Mouse (Mus musculus): ENCODE measurements at regions not wholly inside any gene's neighbourhood (a gene's known extent, or its start where the extent isn't known, plus 50 kb on each side); places are given as distances from the start of the nearest gene placed in this dataset.

GRCm38 (mm10) chr1:77168316-77168715, 346.6 kb downstream of the Epha4 start:
- Histone ChIP-seq H3K4me3 (replicated peaks in 1 of 3; ENCODE audit: low read depth in 2 of 3, low read length in 2 of 3, poor library complexity in 1 of 3) (no peak overlapping the region), H3K4me2 (ENCODE audit: insufficient read depth, low read depth, poor library complexity, severe bottlenecking) (no peak overlapping the region), H3K9me3 (replicated peaks; ENCODE audit: low read length) (no peaks in the 10 kb centered on the region), H3K79me2 (replicated peaks; ENCODE audit: control insufficient read depth, extremely low read depth, insufficient read depth, poor library complexity, severe bottlenecking) (no peaks in the 10 kb centered on the region), H3K27me3 (replicated peaks) (no peaks in the 10 kb centered on the region), H3K27ac (ENCODE audit: insufficient read depth, low read depth) (no peak overlapping the region), H3K36me3 (replicated peaks in 1 of 2; ENCODE audit: control insufficient read depth in 1 of 2, insufficient read depth in 1 of 2, low read length in 1 of 2) (no peaks in the 10 kb centered on the region), H3K4me1 (ENCODE audit: control insufficient read depth in 1 of 2, insufficient read depth in 2 of 2) (peaks cover 0 to 7% of the 10 kb centered on the region in 2 experiments; a peak in 2 of 4 replicates), H3K9ac (ENCODE audit: insufficient read depth, low read depth) (no peak overlapping the region)
- TF ChIP-seq CHD1 (IDR thresholded peaks at IDR 0.05; ENCODE audit: low read depth, low read length) (no peak), MAZ (IDR thresholded peaks at IDR 0.05; ENCODE audit: low read depth, low read length) (no peak), RCOR1 (conservative IDR thresholded peaks at IDR 0.05; ENCODE audit: low read depth, low read length) (no peak), ZKSCAN1 (IDR thresholded peaks at IDR 0.05; ENCODE audit: borderline replicate concordance, low read depth, low read length) (no peak), SMC3 (IDR thresholded peaks at IDR 0.05; ENCODE audit: low read depth, low read length) (no peak), ZC3H11A (IDR thresholded peaks at IDR 0.05; ENCODE audit: low read depth, low read length) (no peak), ETS1 (conservative IDR thresholded peaks at IDR 0.05; ENCODE audit: low read depth, low read length) (no peak), USF1 (IDR thresholded peaks at IDR 0.05; ENCODE audit: low read depth, low read length) (no peak)
- in situ Hi-C loops (cut with MboI; ENCODE audit: low pct_ligation_motif_present, low pct_unique_long_range_greater_than_20kb, low sequenced_read_pairs), result no loop called here
- DNase-seq (ENCODE audit: extremely low read depth), result no peak
- dilution Hi-C loops (cut with MboI; ENCODE audit: extremely low pct_ligation_motif_present, extremely low pct_unique_long_range_greater_than_20kb, low sequenced_read_pairs), result no loop called here

GRCm38 (mm10) chr1:77172463-77172862, 342.4 kb downstream of the Epha4 start:
- no peak for DNase-seq (ENCODE audit: extremely low read depth)
- in situ Hi-C loops (cut with MboI; ENCODE audit: low pct_ligation_motif_present, low pct_unique_long_range_greater_than_20kb, low sequenced_read_pairs), result no loop called here
- H3K4me1 ChIP-seq (ENCODE audit: control insufficient read depth in 1 of 2, insufficient read depth in 2 of 2), result peaks cover 0 to 7% of the 10 kb centered on the region in 2 experiments; a peak in 2 of 4 replicates
- no peaks in the 10 kb centered on the region for H3K9me3 ChIP-seq (replicated peaks; ENCODE audit: low read length)
- dilution Hi-C loops (cut with MboI; ENCODE audit: extremely low pct_ligation_motif_present, extremely low pct_unique_long_range_greater_than_20kb, low sequenced_read_pairs), result no loop called here
- no peak for TF ChIP-seq ZKSCAN1 (IDR thresholded peaks at IDR 0.05; ENCODE audit: borderline replicate concordance, low read depth, low read length)
- TF ChIP-seq MYC (IDR thresholded peaks at IDR 0.05; ENCODE audit: low read depth, low read length), result no peak
- no peak for TF ChIP-seq MAX (IDR thresholded peaks at IDR 0.05; ENCODE audit: low read length)
- TF ChIP-seq MEF2A (IDR thresholded peaks at IDR 0.05; ENCODE audit: borderline replicate concordance, low read depth, low read length), result no peak
- no peak for TF ChIP-seq USF1 (IDR thresholded peaks at IDR 0.05; ENCODE audit: low read depth, low read length)
- TF ChIP-seq MAZ (IDR thresholded peaks at IDR 0.05; ENCODE audit: low read depth, low read length), result no peak
- TF ChIP-seq SIN3A (IDR thresholded peaks at IDR 0.05; ENCODE audit: low read length), result no peak
- no peak for TF ChIP-seq ZC3H11A (IDR thresholded peaks at IDR 0.05; ENCODE audit: low read depth, low read length)
- no peak for TF ChIP-seq MXI1 (IDR thresholded peaks at IDR 0.05; ENCODE audit: low read depth, low read length)
- no peak for TF ChIP-seq USF2 (conservative IDR thresholded peaks at IDR 0.05; ENCODE audit: low read depth, low read length)
- TF ChIP-seq BHLHE40 (IDR thresholded peaks at IDR 0.05; ENCODE audit: low read depth, low read length), result no peak
- H3K36me3 ChIP-seq (replicated peaks in 1 of 2; ENCODE audit: control insufficient read depth in 1 of 2, insufficient read depth in 1 of 2, low read length in 1 of 2), result no peaks in the 10 kb centered on the region
- no peak overlapping the region for H3K4me2 ChIP-seq (ENCODE audit: insufficient read depth, low read depth, poor library complexity, severe bottlenecking)
- no peak overlapping the region for H3K4me3 ChIP-seq (replicated peaks in 1 of 3; ENCODE audit: low read depth in 2 of 3, low read length in 2 of 3, poor library complexity in 1 of 3)
- H3K9ac ChIP-seq (ENCODE audit: insufficient read depth, low read depth), result no peak overlapping the region
- H3K27ac ChIP-seq (ENCODE audit: insufficient read depth, low read depth), result no peak overlapping the region
- H3K27me3 ChIP-seq (replicated peaks), result no peaks in the 10 kb centered on the region
- no peaks in the 10 kb centered on the region for H3K79me2 ChIP-seq (replicated peaks; ENCODE audit: control insufficient read depth, extremely low read depth, insufficient read depth, poor library complexity, severe bottlenecking)

Measured in CH12.LX (cell line).